Comparison of ENCODE assay signal across 22 mouse cellular contexts in genomic region chr8:77451052-77451451, GRCm38 (mm10).
DNase-seq lines count a peak whose midpoint lies in the region; ATAC-seq lines count a peak whose summit lies in the region.
"Had no signal": no experiment of that assay in that cellular context is flagged by ENCODE, and none has a peak within 500 bp of the region (broad histone marks: within the 10 kb centered on the region; RNA-seq: fewer than 3 reads in every experiment).

No protein-coding gene starts in this region.

- WGBS in kidney, embryonic 15.5 days = 85% methylated on average over 5 of the region's 5 CpGs

- H3K27ac ChIP-seq in kidney, embryonic 15.5 days = no peak overlapping the region
- H3K27ac ChIP-seq: embryonic facial prominence, embryonic 12.5 days; forebrain, embryonic 10.5 days; forebrain, embryonic 15.5 days; hindbrain, embryonic 10.5 days; hindbrain, embryonic 15.5 days; lung, embryonic 15.5 days; midbrain, embryonic 13.5 days; neural tube, embryonic 13.5 days; stomach, postnatal 0 days had no signal

- no peak overlapping the region for H3K4me3 ChIP-seq in kidney, embryonic 15.5 days (replicated peaks)
- H3K4me3 ChIP-seq in megakaryocyte, embryonic 14.5 days (replicated peaks) = peak overlapping the region; percentile 13
- H3K4me3 ChIP-seq: embryonic facial prominence, embryonic 12.5 days; forebrain, embryonic 10.5 days; forebrain, embryonic 15.5 days; hindbrain, embryonic 10.5 days; hindbrain, embryonic 15.5 days; lung, embryonic 15.5 days; midbrain, embryonic 13.5 days; neural tube, embryonic 13.5 days had no signal

- H3K9me3 ChIP-seq in kidney, embryonic 15.5 days (replicated peaks) = peaks cover 28% of the 10 kb centered on the region
- no peaks in the 10 kb centered on the region for H3K9me3 ChIP-seq in megakaryocyte, embryonic 14.5 days
- H3K9me3 ChIP-seq: forebrain, embryonic 15.5 days; hindbrain, embryonic 15.5 days had no signal

- DNase-seq in kidney, adult 11 months = peak; percentile 44
- no peak for DNase-seq in kidney, postnatal 4 days
- DNase-seq in kidney, postnatal 25 days = peak; percentile 44 to 71
- DNase-seq in frontal cortex, postnatal 25 days (ENCODE audit: low spot score in 2 of 2) = no peak
- DNase-seq: adrenal gland, postnatal 36 days; cerebellum, adult 8-10 months; cerebellum, postnatal 36 days; heart, postnatal 14 days; right cerebral cortex, postnatal 4 days; thymus, adult 18-20 months had no signal

- peaks cover 44% of the 10 kb centered on the region for H3K36me3 ChIP-seq in kidney, embryonic 15.5 days
- H3K36me3 ChIP-seq in megakaryocyte, embryonic 14.5 days (replicated peaks; ENCODE audit: low read length) = peaks cover 73% of the 10 kb centered on the region
- H3K36me3 ChIP-seq: forebrain, embryonic 15.5 days; midbrain, embryonic 13.5 days had no signal

- no peaks in the 10 kb centered on the region for H3K27me3 ChIP-seq in kidney, embryonic 15.5 days
- no peaks in the 10 kb centered on the region for H3K27me3 ChIP-seq in megakaryocyte, embryonic 14.5 days (replicated peaks)
- H3K27me3 ChIP-seq: embryonic facial prominence, embryonic 12.5 days; forebrain, embryonic 15.5 days; hindbrain, embryonic 15.5 days; lung, embryonic 15.5 days; midbrain, embryonic 13.5 days; neural tube, embryonic 13.5 days had no signal

- H3K4me1 ChIP-seq in kidney, embryonic 15.5 days = peaks cover 4% of the 10 kb centered on the region; the same call in 1 of the 2 replicates
- H3K4me1 ChIP-seq in megakaryocyte, embryonic 14.5 days = peaks cover 94% of the 10 kb centered on the region
- H3K4me1 ChIP-seq: embryonic facial prominence, embryonic 12.5 days; forebrain, embryonic 15.5 days; hindbrain, embryonic 15.5 days; lung, embryonic 15.5 days; midbrain, embryonic 13.5 days had no signal

- no peak overlapping the region for H3K9ac ChIP-seq in kidney, embryonic 15.5 days
- H3K9ac ChIP-seq: embryonic facial prominence, embryonic 12.5 days; forebrain, embryonic 15.5 days; hindbrain, embryonic 15.5 days; lung, embryonic 15.5 days; midbrain, embryonic 13.5 days; neural tube, embryonic 13.5 days had no signal

- no peak overlapping the region for H3K4me2 ChIP-seq in kidney, embryonic 15.5 days
- H3K4me2 ChIP-seq: embryonic facial prominence, embryonic 12.5 days; forebrain, embryonic 15.5 days; hindbrain, embryonic 15.5 days; lung, embryonic 15.5 days; midbrain, embryonic 13.5 days; neural tube, embryonic 13.5 days had no signal

- no peak for ATAC-seq in kidney, embryonic 15.5 days (replicated peaks; ENCODE audit: low FRiP score)
- no peak for ATAC-seq in megakaryocyte, adult 5-6 weeks (ENCODE audit: poor library complexity, severe bottlenecking)
- ATAC-seq: forebrain, embryonic 15.5 days; midbrain, embryonic 13.5 days had no signal

Comparison
In these comparisons a context has a peak if more than half of its experiments do, and no peak if none do; other contexts are left out.
1. DNase-seq: peak in kidney, adult 11 months (single experiment) and kidney, postnatal 25 days (2 of 2); none in kidney, postnatal 4 days (0 of 2) and frontal cortex, postnatal 25 days (0 of 2).